Mouse (Mus musculus): ENCODE measurements around the gene Mlx. TPM values are rescaled to one million over a fixed set of nuclear protein-coding genes. Genes with fewer than 3 reads are reported as not detected.

The Mlx gene
- total RNA-seq, 2 experiments from 2014 or later, result 40.0 to 41.1 TPM

DNA sequence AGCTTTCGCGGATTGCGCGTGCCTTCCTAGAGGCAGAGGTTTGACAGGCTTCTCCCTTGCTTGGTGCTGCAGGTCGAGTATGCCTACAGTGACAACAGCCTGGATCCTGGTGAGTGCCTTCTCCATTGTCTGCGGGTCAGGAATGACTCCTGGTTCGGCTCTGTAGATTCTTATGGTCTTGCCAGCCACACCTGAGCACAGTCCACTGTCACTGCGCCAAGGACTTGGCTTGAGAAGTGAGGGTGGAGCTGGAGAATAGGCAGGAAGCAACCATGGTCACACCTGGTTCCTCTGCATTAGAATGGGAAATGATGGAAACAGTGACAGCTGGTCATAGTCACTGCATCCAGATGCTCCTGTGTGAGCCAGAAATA is 592 bp downstream of the Mlx start:
- peak overlapping the region; percentile 73 for H3K4me3 ChIP-seq
- peak overlapping the region; percentile 91 for H3K27ac ChIP-seq
- no peak for TF ChIP-seq CTCF (conservative IDR thresholded peaks at IDR 0.05)
- no peak for DNase-seq (ENCODE audit: low spot score in 2 of 2)

DNA sequence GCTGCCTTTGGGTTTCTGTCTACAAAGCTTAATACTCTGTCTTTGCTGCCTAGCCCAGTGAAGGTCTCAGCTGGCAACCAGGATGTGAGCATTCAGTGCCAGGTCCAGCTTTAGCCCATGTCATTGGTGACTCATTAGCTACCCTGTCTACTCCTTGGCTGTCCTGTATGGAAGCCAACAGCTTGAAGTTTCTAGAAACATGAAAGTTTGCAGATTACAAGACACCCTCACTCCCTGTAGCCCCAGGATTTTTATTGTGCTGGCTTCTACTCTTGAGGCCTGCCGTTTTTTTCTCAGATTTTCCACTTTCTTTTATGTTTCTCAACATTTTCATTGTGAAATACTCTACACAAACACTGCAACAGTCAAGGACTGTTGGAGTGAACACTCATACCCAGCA is 2.9 kb downstream of the Mlx start:
- DNase-seq (ENCODE audit: low spot score in 2 of 2), result no peak
- no peak for TF ChIP-seq CTCF (conservative IDR thresholded peaks at IDR 0.05)
- Histone ChIP-seq H3K27ac (no peak overlapping the region), H3K4me3 (no peak overlapping the region)

GRCm38 (mm10) chr11:101094930-101095313 is 7.8 kb downstream of the Mlx start:
- H3K27ac ChIP-seq, result peak overlapping the region; percentile 98; the same call in 1 of the 2 replicates

DNA sequence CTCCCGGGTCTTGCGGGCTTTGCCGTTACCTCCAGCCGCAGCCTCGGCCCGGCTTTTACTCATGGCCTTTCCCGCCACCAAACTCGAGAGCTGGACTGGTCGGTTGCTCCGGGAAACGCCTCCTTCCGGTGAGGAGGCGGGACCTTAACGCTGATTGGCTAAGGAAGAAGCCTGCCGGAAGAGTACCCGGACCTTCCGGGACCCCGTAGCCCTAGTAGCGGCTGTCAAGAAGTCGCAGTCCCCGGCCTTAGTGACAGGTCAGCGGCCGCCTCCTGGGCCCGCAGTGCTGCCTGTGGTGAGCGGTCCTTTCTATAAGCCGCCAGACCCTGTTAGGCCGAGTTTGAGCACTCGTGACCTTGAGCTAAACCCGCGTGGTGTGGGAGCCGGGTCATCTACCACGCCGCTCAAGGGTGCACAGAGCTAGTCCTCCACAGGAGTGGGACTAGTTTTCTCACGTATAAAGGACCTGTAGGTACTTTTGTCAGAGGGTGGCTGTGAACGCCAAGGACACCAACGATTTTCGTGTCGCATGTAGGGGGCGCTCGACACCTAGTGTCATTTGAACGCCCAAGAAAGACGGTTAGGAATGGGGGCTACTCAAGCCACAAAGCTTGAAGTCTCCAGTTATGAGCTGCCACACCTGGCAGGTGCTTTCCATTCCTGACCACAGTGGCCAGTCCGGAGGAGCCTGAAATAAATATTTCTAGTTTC is 8.4 kb downstream of the Mlx start, which contains the start of gene Psmc3ip:
TSS of gene Psmc3ip (minus strand) at position 123 of the 711 bp plus-strand sequence.
- Histone ChIP-seq H3K27ac (peak within 1 kb of the TSS; percentile 98), H3K4me3 (peak within 1 kb of the TSS; percentile 87)
- peak; percentile 94 for DNase-seq (ENCODE audit: low spot score in 2 of 2)
- peak; percentile 93 for TF ChIP-seq CTCF (conservative IDR thresholded peaks at IDR 0.05)

More at GRCm38 (mm10) chr11:101094930-101095313, 7.8 kb downstream of the Mlx start:
- peak overlapping the region; percentile 87 for H3K4me3 ChIP-seq
- TF ChIP-seq CTCF (conservative IDR thresholded peaks at IDR 0.05), result no peak
- DNase-seq (ENCODE audit: low spot score in 2 of 2), result no peak

GRCm38 (mm10) chr11:101098231-101098630 is 11.2 kb downstream of the Mlx start:
- Histone ChIP-seq H3K27ac (no peak overlapping the region), H3K4me3 (no peak overlapping the region)
- no peak for TF ChIP-seq CTCF (conservative IDR thresholded peaks at IDR 0.05)
- DNase-seq (ENCODE audit: low spot score in 2 of 2), result no peak

- TF ChIP-seq CTCF (conservative IDR thresholded peaks at IDR 0.05), result no peak
- Histone ChIP-seq H3K27ac (no peak overlapping the region), H3K4me3 (no peak overlapping the region)
- no peak for DNase-seq (ENCODE audit: low spot score in 2 of 2)
Measured at GRCm38 (mm10) chr11:101103011-101103410, 15.9 kb downstream of the Mlx start.

- Histone ChIP-seq H3K27ac (peak overlapping the region; percentile 41; the same call in 1 of the 2 replicates), H3K4me3 (no peak overlapping the region)
- DNase-seq (ENCODE audit: low spot score in 2 of 2), result no peak
- no peak for TF ChIP-seq CTCF (conservative IDR thresholded peaks at IDR 0.05)
Measured at GRCm38 (mm10) chr11:101109351-101109750, 22.3 kb downstream of the Mlx start.

DNA sequence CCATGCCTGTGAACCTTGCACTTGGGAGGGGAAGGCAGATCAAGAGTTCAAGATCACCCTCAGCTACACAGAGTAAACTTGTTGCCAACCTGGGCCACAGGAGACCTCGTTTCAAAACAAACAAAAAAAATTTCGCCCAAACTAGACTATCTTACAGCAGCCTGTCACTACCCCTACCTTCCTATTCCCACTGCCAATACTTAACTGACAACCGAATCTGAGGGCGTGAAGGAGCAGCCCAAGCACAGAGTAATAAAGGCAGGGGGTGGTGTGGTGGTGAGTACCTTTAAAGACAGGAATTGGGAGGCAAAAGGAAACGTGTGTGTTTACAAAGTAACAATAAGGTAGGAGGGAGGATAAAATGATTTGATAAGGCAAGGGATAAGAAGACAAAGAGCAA is 23.6 kb downstream of the Mlx start:
- DNase-seq (ENCODE audit: low spot score in 2 of 2), result no peak
- TF ChIP-seq CTCF (conservative IDR thresholded peaks at IDR 0.05), result no peak
- Histone ChIP-seq H3K27ac (no peak overlapping the region), H3K4me3 (no peak overlapping the region)

DNA sequence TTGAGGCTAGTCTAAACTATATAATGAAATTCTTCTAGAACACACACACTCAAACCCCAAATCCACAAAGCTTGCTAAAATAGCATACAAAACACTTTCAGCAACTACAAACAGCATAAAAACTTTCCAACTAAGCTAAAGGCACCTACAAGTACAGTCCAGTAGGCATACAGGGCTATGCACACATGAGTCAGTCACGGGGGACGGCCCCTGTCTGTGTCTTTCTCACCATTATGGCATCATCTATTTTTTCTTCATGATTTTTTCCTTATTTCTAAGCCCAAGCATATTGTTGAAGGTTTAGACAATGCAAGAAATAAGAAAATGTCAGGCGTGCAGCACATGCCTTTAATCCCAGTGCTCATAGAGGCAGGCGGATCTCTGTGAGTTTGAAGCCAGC is 24.1 kb downstream of the Mlx start:
- H3K4me3 ChIP-seq, result no peak overlapping the region
- H3K27ac ChIP-seq, result no peak overlapping the region
- no peak for TF ChIP-seq CTCF (conservative IDR thresholded peaks at IDR 0.05)
- no peak for DNase-seq (ENCODE audit: low spot score in 2 of 2)

DNA sequence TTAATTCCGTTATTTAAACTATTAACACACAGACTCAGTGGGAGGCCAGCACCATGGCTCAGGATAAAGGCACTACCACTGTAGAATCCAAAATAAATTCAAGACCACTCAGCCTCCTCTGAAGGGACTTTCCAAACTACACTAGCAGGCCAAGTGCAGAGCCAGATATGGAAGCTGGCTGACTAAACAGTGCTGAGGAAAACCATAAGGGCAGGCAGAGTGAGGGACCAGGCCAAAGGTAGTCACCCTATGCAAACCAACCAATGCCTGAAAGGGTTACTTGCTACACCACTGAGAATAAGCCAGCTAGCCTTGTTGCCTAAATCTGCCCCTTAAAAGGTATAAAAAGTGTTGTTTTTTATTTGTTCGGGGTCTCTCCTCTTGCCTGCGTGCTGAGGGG is 25.1 kb downstream of the Mlx start:
- no peak overlapping the region for H3K4me3 ChIP-seq

GRCm38 (mm10) chr11:101115564-101115963 is 28.5 kb downstream of the Mlx start:
- Histone ChIP-seq H3K27ac (peak overlapping the region; percentile 75), H3K4me3 (no peak overlapping the region)
- DNase-seq (ENCODE audit: low spot score in 2 of 2), result no peak
- no peak for TF ChIP-seq CTCF (conservative IDR thresholded peaks at IDR 0.05)

More for the DNA sequence above, 25.1 kb downstream of the Mlx start:
- no peak overlapping the region for H3K27ac ChIP-seq
- no peak for TF ChIP-seq CTCF (conservative IDR thresholded peaks at IDR 0.05)
- no peak for DNase-seq (ENCODE audit: low spot score in 2 of 2)

DNA sequence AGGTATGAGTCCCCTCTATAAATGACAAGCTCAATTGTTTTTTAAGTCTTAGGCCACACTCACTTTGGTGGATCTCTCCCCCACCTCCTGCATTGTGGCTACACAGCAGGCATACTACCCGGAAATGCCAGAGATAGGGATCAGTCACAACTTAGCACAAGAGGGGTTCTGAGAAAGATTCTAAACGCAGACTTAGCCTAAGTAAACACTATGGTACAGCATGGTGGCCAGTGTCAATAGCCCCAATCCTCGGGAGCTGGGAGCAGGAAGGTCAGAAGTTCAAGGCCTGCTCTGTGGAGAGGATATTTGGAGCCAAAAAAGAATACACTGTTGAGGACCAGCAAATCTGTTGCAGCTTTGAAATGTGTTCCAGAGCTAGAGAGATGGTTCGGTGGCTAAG is 31.0 kb downstream of the Mlx start:
- Histone ChIP-seq H3K27ac (peak overlapping the region; percentile 98; the same call in 1 of the 2 replicates), H3K4me3 (peak overlapping the region; percentile 84)
- no peak for DNase-seq (ENCODE audit: low spot score in 2 of 2)
- TF ChIP-seq CTCF (conservative IDR thresholded peaks at IDR 0.05), result no peak

DNA sequence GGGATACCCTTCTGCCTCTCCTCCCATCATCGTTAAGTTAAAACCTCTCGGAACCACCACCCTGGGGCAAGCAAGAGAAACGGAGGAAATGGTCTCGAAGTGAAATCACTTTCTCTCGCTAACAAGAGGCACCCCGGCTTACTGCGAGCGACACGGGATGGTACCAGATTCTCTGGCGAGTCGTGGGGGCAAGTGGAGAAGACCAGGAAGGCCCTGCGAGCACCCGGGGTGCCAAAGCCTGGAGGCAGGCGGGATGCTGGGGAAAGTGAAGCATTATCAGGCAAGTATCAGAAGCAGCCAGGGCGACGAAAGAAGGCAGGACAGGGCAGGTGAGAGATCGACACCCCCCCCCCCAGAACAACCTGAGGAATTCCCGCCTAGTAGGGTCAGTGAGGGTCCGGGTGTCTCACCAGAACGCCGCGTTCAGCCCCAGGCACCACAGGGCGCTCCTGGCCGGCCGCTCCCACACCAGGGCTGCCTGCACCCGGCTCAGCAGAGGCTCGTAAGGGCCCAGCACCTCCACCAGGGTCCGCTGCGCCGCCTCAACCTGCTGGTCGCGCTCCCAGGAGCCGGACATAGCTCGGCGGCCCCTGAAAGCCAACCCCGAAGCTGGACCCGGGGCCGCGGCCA is 32.2 kb downstream of the Mlx start:
- Histone ChIP-seq H3K4me3 (peak overlapping the region; percentile 84), H3K27ac (peak overlapping the region; percentile 98)
- no peak for DNase-seq (ENCODE audit: low spot score in 2 of 2)
- TF ChIP-seq CTCF (conservative IDR thresholded peaks at IDR 0.05), result peak; percentile 52
